Mouse (Mus musculus): ENCODE data around the gene Rhbdl3.

Gene Rhbdl3

GRCm38 (mm10) chr11:80384461-80384860 lies 83.7 kb downstream of the Rhbdl3 start:
- no peak for DNase-seq (ENCODE audit: low spot score in 2 of 2)

- DNase-seq (ENCODE audit: low spot score in 2 of 2): no peak
Measured at GRCm38 (mm10) chr11:80385055-80385454, 84.3 kb downstream of the Rhbdl3 start.

GRCm38 (mm10) chr11:80386790-80387189 lies 86.1 kb downstream of the Rhbdl3 start:
- no peak for DNase-seq (ENCODE audit: low spot score in 2 of 2)

- DNase-seq (ENCODE audit: low spot score in 2 of 2): no peak
Measured at GRCm38 (mm10) chr11:80389885-80390284, 89.2 kb downstream of the Rhbdl3 start.

- no peak for DNase-seq (ENCODE audit: low spot score in 2 of 2)
Measured at GRCm38 (mm10) chr11:80391407-80392120, 90.9 kb downstream of the Rhbdl3 start.

GRCm38 (mm10) chr11:80395930-80396329 lies 95.2 kb downstream of the Rhbdl3 start:
- DNase-seq (ENCODE audit: low spot score in 2 of 2): no peak

GRCm38 (mm10) chr11:80396617-80397016 lies 95.9 kb downstream of the Rhbdl3 start:
- DNase-seq (ENCODE audit: low spot score in 2 of 2): no peak

Data from heart, adult 9 months (tissue).